Mouse (Mus musculus): ENCODE data around the gene Parp1.
A peak's percentile ranks its signal among the peaks of the same experiment; 100 is the strongest.
"Not testable (repeated sequence)": the region's sequence is repeated elsewhere in the genome, so short reads cannot be mapped to it uniquely, and the experiment has no call there.

Parp1 gene

DNA sequence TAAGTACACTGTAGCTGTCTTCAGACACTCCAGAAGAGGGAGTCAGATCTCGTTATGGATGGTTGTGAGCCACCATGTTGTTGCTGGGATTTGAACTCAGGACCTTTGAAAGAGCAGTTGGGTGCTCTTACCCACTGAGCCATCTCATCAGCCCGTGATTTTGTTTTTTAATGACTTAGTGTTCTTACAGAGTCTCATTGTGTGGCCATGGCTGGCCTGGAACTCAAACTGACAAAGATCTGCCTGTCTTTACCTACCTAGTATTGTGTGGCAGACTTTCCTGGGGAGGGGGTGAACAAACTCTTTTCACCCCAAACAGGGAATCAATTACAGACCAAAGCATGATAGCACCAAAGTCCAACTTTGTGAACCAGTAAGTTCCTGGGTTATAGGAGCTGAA, 69.1 kb downstream of the Parp1 start:
- DNase-seq (ENCODE audit: low spot score in 2 of 2): not testable (repeated sequence)

DNA sequence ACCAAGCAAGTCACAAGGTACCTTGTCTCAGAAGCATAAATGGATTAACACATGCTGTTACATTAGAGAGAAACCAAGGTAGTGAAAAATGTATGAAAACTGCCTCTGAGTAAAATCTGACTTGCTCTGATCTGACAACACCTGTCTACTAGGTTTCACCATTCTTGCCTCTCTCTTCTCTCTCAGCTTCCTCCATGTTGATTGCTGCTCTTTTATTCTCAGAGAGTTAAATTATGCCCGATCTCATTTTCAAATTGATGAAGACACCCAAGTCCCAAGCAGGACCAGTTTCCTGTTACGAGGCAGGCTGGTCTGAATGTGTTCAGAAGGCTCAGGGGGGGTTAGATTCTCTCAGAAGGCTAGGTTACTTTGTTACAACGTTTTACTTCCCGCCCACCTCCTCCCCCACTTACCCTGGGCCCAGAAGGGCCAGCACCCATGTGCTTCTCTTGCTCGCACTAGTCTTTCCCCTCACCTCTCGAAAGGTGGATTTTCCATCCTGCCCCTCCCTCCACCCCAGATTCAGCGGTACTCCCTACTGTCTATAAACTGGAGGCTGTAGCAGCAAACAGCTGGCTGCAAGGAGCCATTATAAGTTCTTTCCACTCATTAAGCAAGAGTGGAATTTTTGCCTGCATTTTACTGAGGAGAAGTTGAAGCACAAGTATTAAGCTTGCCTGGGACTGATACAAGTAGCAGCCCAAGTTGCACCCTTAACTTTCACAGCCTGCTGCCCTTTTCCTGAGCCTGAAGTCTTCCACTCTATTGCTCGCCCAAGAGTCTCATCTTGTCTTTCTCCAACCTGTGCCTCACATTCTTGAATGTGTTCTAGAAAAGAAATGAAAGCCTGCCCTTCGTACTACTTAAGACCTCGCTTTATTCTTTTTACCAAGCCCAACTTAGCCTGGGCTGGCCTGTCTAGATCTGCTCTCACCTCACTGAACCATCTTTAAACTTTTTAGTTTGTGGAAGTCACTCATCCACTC, 71.0 kb downstream of the Parp1 start:
- DNase-seq (ENCODE audit: low spot score in 2 of 2): no peak

GRCm38 (mm10) chr1:180640605-180641125, 71.9 kb downstream of the Parp1 start:
- peak; percentile 29 for DNase-seq (ENCODE audit: low spot score in 2 of 2)

DNA sequence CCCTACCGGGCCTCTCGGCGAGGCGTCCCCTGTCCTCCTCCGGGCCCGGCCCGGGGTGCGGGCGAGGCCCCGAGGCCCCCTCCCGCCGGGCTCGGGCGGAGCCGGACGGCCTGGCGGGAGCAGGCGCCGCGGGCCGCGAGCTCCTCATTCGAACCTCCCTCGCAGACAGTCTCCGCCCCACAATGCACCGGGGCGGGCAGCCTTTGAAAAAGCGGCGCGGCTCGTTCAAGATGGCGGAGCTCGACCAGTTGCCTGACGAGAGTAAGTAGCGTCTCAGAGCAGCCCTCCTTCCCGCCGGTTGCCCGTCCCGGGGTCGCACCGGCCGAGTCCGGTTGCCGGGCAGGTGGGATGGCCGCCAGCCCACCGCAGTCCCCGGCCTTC, 72.4 kb downstream of the Parp1 start, which contains the start of gene Lin9:
TSS of gene Lin9 (plus strand) at position 14 of the 381 bp plus-strand sequence.
- DNase-seq (ENCODE audit: low spot score in 2 of 2): peak; percentile 92 to 93

DNA sequence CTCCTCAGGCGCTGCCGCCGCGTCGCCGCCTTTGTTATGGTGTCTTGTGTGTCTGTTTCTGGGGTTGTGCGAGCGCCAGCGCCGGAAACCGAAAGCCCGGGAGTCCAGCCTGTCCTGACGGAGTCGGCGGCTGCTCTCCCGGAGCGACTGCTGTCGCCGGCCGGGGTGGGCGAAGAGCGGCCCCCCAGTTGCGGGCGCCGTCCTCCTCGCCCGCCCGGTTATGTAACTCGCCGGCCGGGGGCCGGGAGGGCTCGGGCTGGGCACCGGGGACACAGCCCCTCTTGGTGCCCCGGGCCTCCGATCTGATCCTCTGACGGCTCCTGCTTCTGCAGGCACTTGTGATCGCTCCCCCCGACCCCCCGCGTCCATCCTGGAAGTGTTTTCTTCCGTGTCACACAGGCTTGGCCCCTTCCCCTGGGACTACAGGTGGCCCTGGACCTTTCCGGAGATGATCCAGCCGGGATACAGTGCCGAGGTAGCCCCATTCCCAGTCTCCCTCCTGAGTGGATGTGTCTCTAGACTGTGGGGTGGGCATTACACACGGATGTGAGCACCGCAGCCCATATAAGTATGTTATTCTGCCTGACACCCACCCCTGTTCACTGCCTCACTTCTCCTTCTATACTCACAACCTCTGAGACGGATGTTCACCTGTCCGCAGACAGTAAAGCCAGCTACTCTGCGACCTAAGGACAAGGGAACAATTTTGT, 72.9 kb downstream of the Parp1 start:
- DNase-seq (ENCODE audit: low spot score in 2 of 2): peak in 1 of 2 experiments; percentile 4

- no peak for DNase-seq (ENCODE audit: low spot score in 2 of 2)
Observed at GRCm38 (mm10) chr1:180642228-180642564, 73.5 kb downstream of the Parp1 start.
